Mouse (Mus musculus) spleen, adult 10 weeks (tissue): ENCODE measurements around the gene Eif4h. TPM values are rescaled to one million over a fixed set of nuclear protein-coding genes. Genes with fewer than 3 reads are reported as not detected.

ENCODE experiments used
- polyA plus RNA-seq: library from polyadenylated mRNA; stranded (reverse); fragments of 350-450 nt; fragmentation: Illumina TruSeq; extraction: RNeasy Lipid Tissue Mini Kit (QIAGEN cat#74804); gene quantifications from one replicate; pipeline ENCODE4 v1.2.3, GENCODE M21; 2015; ENCODE audit warnings: low replicate concordance; ENCODE audit not compliant: insufficient read depth

The Eif4h gene
- polyA plus RNA-seq = 179 TPM

GRCm38 (mm10) chr5:134639269-134639682 lies at the start of gene Eif4h:
Gene Eif4h (minus strand): TSS chr5:134639490.

GRCm38 (mm10) chr5:134688086-134688717 lies 48.9 kb upstream of the Eif4h start, which contains the start of gene Limk1:
Gene Limk1 (minus strand): TSS chr5:134688598.

GRCm38 (mm10) chr5:134614802-134615201 lies 24.5 kb downstream of the Eif4h start, which contains the start of gene Lat2:
Gene Lat2 (minus strand): TSS chr5:134615025.

GRCm38 (mm10) chr5:134581146-134581545 lies 58.1 kb downstream of the Eif4h start, which contains the start of gene Rfc2:
Gene Rfc2 (plus strand): TSS chr5:134581366.

Other genes starting within 250 kb of the Eif4h start
- 18.7 TPM for gene Gtf2ird1, start 182.8 kb downstream of the Eif4h start, polyA plus RNA-seq
- gene Clip2, start 87.1 kb downstream of the Eif4h start, polyA plus RNA-seq = 2.3 TPM
- not detected for gene Syna, start 79.3 kb downstream of the Eif4h start, polyA plus RNA-seq
- gene Rfc2, start 58.1 kb downstream of the Eif4h start, polyA plus RNA-seq = 128 TPM
- gene Lat2, start 24.5 kb downstream of the Eif4h start, polyA plus RNA-seq = 160 TPM
- gene Limk1, start 49.1 kb upstream of the Eif4h start, polyA plus RNA-seq = 9.2 TPM
- gene Eln, start 107.8 kb upstream of the Eif4h start, polyA plus RNA-seq = 12.5 TPM